Mouse (Mus musculus) bone marrow macrophage, adult 2 months (primary cell): ENCODE results near the gene Sdhb.

Source experiments
- CTCF ChIP-seq: IDR thresholded peaks from 2 replicates; pipeline ENCODE4 v1.5.1; 2012; ENCODE audit warnings: low read depth, mild to moderate bottlenecking, low read length, moderate library complexity
- POLR2A ChIP-seq: IDR thresholded peaks from 2 replicates; pipeline ENCODE4 v1.6.1; 2012; ENCODE audit warnings: mild to moderate bottlenecking, low read depth, low read length, borderline replicate concordance

GRCm38 (mm10) chr4:140947487-140948440 lies 13.2 kb upstream of the Sdhb start:
- TF ChIP-seq POLR2A (no peak), CTCF (no peak)
